Mouse (Mus musculus) hindlimb bud, embryonic 11.5 days (tissue): ENCODE data around the gene Fntb.
"Not testable (repeated sequence)": the region's sequence is repeated elsewhere in the genome, so short reads cannot be mapped to it uniquely, and the experiment has no call there.

Source experiments
- DNase-seq: peaks from one replicate; pipeline ENCODE4 v3.0.0-alpha.2; 2012; ENCODE audit warnings: low read depth, low spot score; ENCODE audit errors: extremely low spot score

The Fntb gene

GRCm38 (mm10) chr12:76832704-76833103, 67.3 kb downstream of the Fntb start:
- no peak for DNase-seq

- peak; percentile 94 for DNase-seq
These were observed 71.9 kb downstream of the Fntb start for GRCm38 (mm10) chr12:76837101-76837843.

GRCm38 (mm10) chr12:76837844-76838650, 72.7 kb downstream of the Fntb start:
- DNase-seq, result no peak

- DNase-seq, result no peak
These were observed 73.9 kb downstream of the Fntb start for GRCm38 (mm10) chr12:76839298-76839697.

GRCm38 (mm10) chr12:76840081-76840480, 74.7 kb downstream of the Fntb start:
- no peak for DNase-seq

- DNase-seq, result no peak
These were observed 79.1 kb downstream of the Fntb start for GRCm38 (mm10) chr12:76844346-76845061.

- no peak for DNase-seq
These were observed 87.0 kb downstream of the Fntb start for GRCm38 (mm10) chr12:76852419-76852818.

GRCm38 (mm10) chr12:76853378-76854142, 88.2 kb downstream of the Fntb start:
- no peak for DNase-seq

- DNase-seq, result no peak
These were observed 91.7 kb downstream of the Fntb start for GRCm38 (mm10) chr12:76857087-76857486.

GRCm38 (mm10) chr12:76858788-76859187, 93.4 kb downstream of the Fntb start:
- DNase-seq, result not testable (repeated sequence)

- DNase-seq, result no peak
These were observed 98.3 kb downstream of the Fntb start for GRCm38 (mm10) chr12:76863651-76864050.

GRCm38 (mm10) chr12:76865266-76865665, 99.9 kb downstream of the Fntb start:
- no peak for DNase-seq

GRCm38 (mm10) chr12:76867586-76868280, 102.3 kb downstream of the Fntb start:
- no peak for DNase-seq

- no peak for DNase-seq
These were observed 103.2 kb downstream of the Fntb start for GRCm38 (mm10) chr12:76868463-76869198.

- DNase-seq, result no peak
These were observed 104.2 kb downstream of the Fntb start for GRCm38 (mm10) chr12:76869561-76869960.

- DNase-seq, result no peak
These were observed 107.5 kb downstream of the Fntb start for GRCm38 (mm10) chr12:76872767-76873316.

GRCm38 (mm10) chr12:76874826-76875225, 109.4 kb downstream of the Fntb start:
- no peak for DNase-seq

GRCm38 (mm10) chr12:76879242-76879641, 113.9 kb downstream of the Fntb start:
- no peak for DNase-seq

GRCm38 (mm10) chr12:76880131-76880530, 114.7 kb downstream of the Fntb start:
- no peak for DNase-seq
